Mouse (Mus musculus) heart, embryonic 15.5 days (tissue): ENCODE measurements around the gene Gfer. TPM values are rescaled to one million over a fixed set of nuclear protein-coding genes. Genes with fewer than 3 reads are reported as not detected.
"Not testable (repeated sequence)": the region's sequence is repeated elsewhere in the genome, so short reads cannot be mapped to it uniquely, and the experiment has no call there.

Experiments used
- ATAC-seq: fragments of 200-750 bp; cut with Nextera tagmentation; replicated peaks from 2 replicates; pipeline ENCODE4 v1.8.0; 2017; ENCODE audit warnings: low read depth, moderate TSS enrichment; ENCODE audit not compliant: insufficient number of reproducible peaks, insufficient read depth, low FRiP score
- H3K27ac ChIP-seq: fragments of 300-500 bp; sonication (generic); 2 replicates; pipeline ENCODE4 v1.5.1; 2015; ENCODE audit warnings: mild to moderate bottlenecking, inconsistent platforms
- H3K27me3 ChIP-seq: fragments of 300-500 bp; sonication (generic); 2 replicates; pipeline ENCODE4 v1.6.1; 2015; ENCODE audit warnings: inconsistent platforms
- H3K36me3 ChIP-seq: fragments of 300-500 bp; sonication (generic); 2 replicates; pipeline ENCODE4 v1.6.1; 2015; ENCODE audit warnings: mild to moderate bottlenecking, inconsistent platforms
- H3K4me1 ChIP-seq: fragments of 300-500 bp; sonication (generic); replicated peaks from 2 replicates; pipeline ENCODE4 v1.6.1; 2015; ENCODE audit warnings: inconsistent platforms
- H3K4me2 ChIP-seq: fragments of 300-500 bp; sonication (generic); 2 replicates; pipeline ENCODE4 v1.6.1; 2015; ENCODE audit warnings: inconsistent platforms, mild to moderate bottlenecking, moderate library complexity
- H3K4me3 ChIP-seq: fragments of 300-500 bp; sonication (generic); 2 replicates; pipeline ENCODE4 v1.5.1; 2015; ENCODE audit warnings: mild to moderate bottlenecking, inconsistent platforms
- H3K9ac ChIP-seq: fragments of 300-500 bp; sonication (generic); 2 replicates; pipeline ENCODE4 v1.6.1; 2015; ENCODE audit warnings: mild to moderate bottlenecking, inconsistent platforms
- H3K9me3 ChIP-seq: fragments of 300-500 bp; sonication (generic); replicated peaks from 2 replicates; pipeline ENCODE4 v1.6.1; 2016; ENCODE audit warnings: inconsistent platforms
- WGBS: fragments of 180-500 bp; shearing (Covaris S2); methylation state at CpG from one replicate; pipeline ENCODE4 v1.1.7; 2015; ENCODE audit warnings: mixed read lengths; 5-methylcytosine and 5-hydroxymethylcytosine counted together
- polyA plus RNA-seq: library from polyadenylated mRNA; unstranded; fragments of >200 nt; fragmentation: Nextera tagmentation; extraction: Ambion mirVana; gene quantifications from 2 replicates; pipeline ENCODE4 v1.2.1, GENCODE M21; 2015

Gfer gene
- polyA plus RNA-seq, 1 experiment from 2014 or later, result 26.8 TPM

DNA sequence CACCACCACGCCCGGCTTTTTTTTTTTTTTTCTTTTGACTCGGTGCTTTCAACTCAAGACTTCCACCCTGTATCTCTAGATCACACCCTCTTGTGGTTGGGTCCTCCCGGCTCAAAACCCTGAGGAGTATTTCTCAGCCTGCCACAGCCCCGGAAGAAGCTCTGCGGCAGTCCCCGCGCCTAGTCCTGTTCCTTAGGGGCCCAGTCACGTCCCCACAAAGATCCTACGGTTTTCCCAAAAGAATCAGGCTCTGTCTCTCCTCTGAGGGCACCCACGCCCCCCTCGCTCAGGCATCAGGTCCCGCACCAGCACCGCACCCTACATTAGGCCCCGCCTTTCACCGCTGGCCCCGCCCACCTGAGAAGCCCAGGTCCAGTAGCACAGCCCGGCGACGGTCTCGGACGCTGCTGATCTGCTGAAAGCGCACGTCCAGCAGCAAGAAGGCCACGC is 8.8 kb downstream of the Gfer start:
- H3K27ac ChIP-seq, result no peak overlapping the region
- peak; percentile 56 for ATAC-seq
- peaks cover 20% of the 10 kb centered on the region for H3K4me1 ChIP-seq
- H3K9ac ChIP-seq, result peak overlapping the region; percentile 12; the same call in 1 of the 2 replicates
- peak overlapping the region; percentile 41 for H3K4me3 ChIP-seq
- peaks cover 50% of the 10 kb centered on the region for H3K27me3 ChIP-seq
- peak overlapping the region; percentile 65 for H3K4me2 ChIP-seq
- H3K9me3 ChIP-seq, result no peaks in the 10 kb centered on the region
- WGBS, result 3% methylated on average over 25 of the region's 25 CpGs
- H3K36me3 ChIP-seq, result peaks cover 4% of the 10 kb centered on the region; the same call in 1 of the 2 replicates

- no peak for ATAC-seq
- no peak overlapping the region for H3K9ac ChIP-seq
- H3K27ac ChIP-seq, result no peak overlapping the region
- H3K27me3 ChIP-seq, result peaks cover 50% of the 10 kb centered on the region
- WGBS, result 28% methylated on average over 16 of the region's 16 CpGs
- H3K4me2 ChIP-seq, result peak overlapping the region; percentile 33
- H3K9me3 ChIP-seq, result no peaks in the 10 kb centered on the region
- peak overlapping the region; percentile 18 for H3K4me3 ChIP-seq
- peaks cover 10% of the 10 kb centered on the region for H3K36me3 ChIP-seq
- peaks cover 20% of the 10 kb centered on the region for H3K4me1 ChIP-seq
Observed at GRCm38 (mm10) chr17:24686514-24686913, 9.4 kb downstream of the Gfer start.

GRCm38 (mm10) chr17:24677500-24678080 is 18.4 kb downstream of the Gfer start:
- WGBS, result 90% methylated on average over 24 of the region's 24 CpGs
- ATAC-seq, result no peak

DNA sequence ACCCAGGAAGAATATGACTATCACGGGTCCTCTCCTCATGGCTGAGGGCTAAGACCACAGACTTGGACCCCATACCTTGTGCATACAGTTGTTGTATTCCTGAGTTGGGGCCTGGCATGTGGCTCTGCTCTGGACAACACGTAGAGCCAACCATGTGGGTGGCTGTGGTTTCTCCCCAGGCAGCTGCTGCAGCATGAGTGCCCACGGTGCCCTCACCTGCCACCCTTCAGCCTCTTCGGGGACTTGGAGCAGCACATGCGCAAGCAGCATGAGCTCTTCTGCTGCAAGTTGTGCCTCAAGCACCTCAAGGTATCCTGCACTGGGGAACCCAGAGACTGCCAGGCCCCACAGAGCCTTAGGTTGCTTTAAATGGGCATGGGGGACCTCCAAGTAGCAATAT is 19.1 kb downstream of the Gfer start:
- H3K36me3 ChIP-seq, result peaks cover 52% of the 10 kb centered on the region
- no peak overlapping the region for H3K27ac ChIP-seq
- H3K4me1 ChIP-seq, result peaks cover 18% of the 10 kb centered on the region
- 91% methylated on average over 5 of the region's 5 CpGs for WGBS
- H3K4me2 ChIP-seq, result no peak overlapping the region
- no peaks in the 10 kb centered on the region for H3K9me3 ChIP-seq
- H3K27me3 ChIP-seq, result no peaks in the 10 kb centered on the region
- no peak overlapping the region for H3K4me3 ChIP-seq
- H3K9ac ChIP-seq, result no peak overlapping the region
- no peak for ATAC-seq

More at GRCm38 (mm10) chr17:24677500-24678080, 18.4 kb downstream of the Gfer start:
- Histone ChIP-seq H3K4me3 (no peak overlapping the region), H3K36me3 (peaks cover 59% of the 10 kb centered on the region), H3K9ac (no peak overlapping the region), H3K27me3 (no peaks in the 10 kb centered on the region), H3K4me2 (no peak overlapping the region), H3K9me3 (no peaks in the 10 kb centered on the region), H3K4me1 (peaks cover 12% of the 10 kb centered on the region), H3K27ac (no peak overlapping the region)

GRCm38 (mm10) chr17:24676187-24676586 is 19.8 kb downstream of the Gfer start:
- Histone ChIP-seq H3K9me3 (no peaks in the 10 kb centered on the region), H3K27ac (no peak overlapping the region), H3K4me1 (peaks cover 24% of the 10 kb centered on the region), H3K27me3 (no peaks in the 10 kb centered on the region), H3K4me2 (no peak overlapping the region), H3K9ac (no peak overlapping the region), H3K4me3 (no peak overlapping the region), H3K36me3 (peaks cover 46% of the 10 kb centered on the region)
- ATAC-seq, result no peak
- 57% methylated on average over 2 of the region's 2 CpGs for WGBS

DNA sequence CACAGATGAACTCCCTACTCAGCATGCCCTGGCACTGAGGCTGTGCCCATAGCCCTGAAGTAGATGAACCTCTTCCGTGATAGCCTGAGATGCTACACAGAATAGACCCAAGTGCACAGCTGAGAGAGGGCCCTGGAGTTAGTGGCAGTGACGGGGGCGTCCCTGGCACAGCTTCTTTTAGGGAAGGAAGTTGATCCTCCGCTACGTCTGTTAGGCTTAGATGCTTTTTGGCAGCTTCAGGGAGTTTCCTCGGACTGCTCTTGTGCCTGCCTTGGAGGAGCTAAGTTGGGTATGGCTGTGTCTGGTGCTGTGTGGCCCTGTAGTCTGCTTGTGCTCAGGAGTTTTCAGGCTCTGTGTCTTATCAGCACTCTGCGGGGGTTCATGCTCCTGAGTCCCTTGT is 21.7 kb downstream of the Gfer start:
- 53% methylated on average over 7 of the region's 7 CpGs for WGBS
- peaks cover 28% of the 10 kb centered on the region for H3K36me3 ChIP-seq
- no peaks in the 10 kb centered on the region for H3K9me3 ChIP-seq
- H3K4me2 ChIP-seq, result no peak overlapping the region
- H3K4me1 ChIP-seq, result peaks cover 35% of the 10 kb centered on the region
- H3K4me3 ChIP-seq, result no peak overlapping the region
- no peaks in the 10 kb centered on the region for H3K27me3 ChIP-seq
- H3K9ac ChIP-seq, result 0 out of 2 replicates have a peak overlapping the region, but pooled peaks have one; percentile 4
- H3K27ac ChIP-seq, result no peak overlapping the region
- ATAC-seq, result no peak

- no peak for ATAC-seq
- WGBS, result 31% methylated on average over 5 of the region's 5 CpGs
- Histone ChIP-seq H3K9ac (no peak overlapping the region), H3K4me3 (no peak overlapping the region), H3K27ac (0 out of 2 replicates have a peak overlapping the region, but pooled peaks have one; percentile 2), H3K9me3 (no peaks in the 10 kb centered on the region), H3K4me2 (peak overlapping the region; percentile 14), H3K27me3 (no peaks in the 10 kb centered on the region), H3K36me3 (peaks cover 6% of the 10 kb centered on the region), H3K4me1 (peaks cover 42% of the 10 kb centered on the region)
Observed at GRCm38 (mm10) chr17:24672141-24672540, 23.8 kb downstream of the Gfer start.

GRCm38 (mm10) chr17:24671346-24671745 is 24.6 kb downstream of the Gfer start:
- Histone ChIP-seq H3K9ac (no peak overlapping the region), H3K27ac (no peak overlapping the region), H3K4me2 (peak overlapping the region; percentile 74), H3K4me1 (peaks cover 42% of the 10 kb centered on the region), H3K36me3 (no peaks in the 10 kb centered on the region), H3K9me3 (no peaks in the 10 kb centered on the region), H3K4me3 (peak overlapping the region; percentile 79; the same call in 1 of the 2 replicates), H3K27me3 (no peaks in the 10 kb centered on the region)
- WGBS, result 56% methylated on average over 5 of the region's 5 CpGs
- ATAC-seq, result no peak

DNA sequence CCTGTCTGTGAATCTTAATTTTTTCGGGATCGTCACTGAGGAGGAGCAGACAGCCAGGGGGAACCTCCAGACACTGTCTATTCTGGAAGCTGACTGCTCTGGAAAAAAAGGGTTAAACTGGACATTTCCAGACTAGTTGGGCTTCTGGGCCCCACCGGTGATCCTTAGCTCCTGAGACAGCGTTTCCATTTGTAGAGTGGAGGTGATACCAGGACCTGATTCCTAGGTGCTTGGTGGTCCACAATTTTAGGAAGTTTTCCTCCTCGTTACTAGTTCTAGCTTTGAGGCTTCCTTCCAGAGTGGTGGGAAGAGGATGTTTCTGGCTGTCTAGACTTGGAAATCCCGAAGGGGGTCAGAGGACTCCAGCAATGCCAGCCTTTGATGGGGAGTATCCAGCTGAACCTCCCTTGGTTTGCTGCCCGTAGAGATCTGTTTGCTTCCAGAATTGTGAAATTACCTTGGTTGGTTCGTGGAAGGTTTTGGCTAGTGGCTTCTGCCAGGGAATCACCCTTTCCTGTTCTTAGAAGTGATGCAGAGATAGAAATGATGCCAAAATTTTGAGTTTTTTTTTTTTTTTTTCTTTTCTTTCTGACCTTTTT is 25.6 kb downstream of the Gfer start:
- Histone ChIP-seq H3K9me3 (no peaks in the 10 kb centered on the region), H3K36me3 (no peaks in the 10 kb centered on the region), H3K27ac (peak overlapping the region; percentile 82), H3K4me1 (peaks cover 36% of the 10 kb centered on the region), H3K4me3 (peak overlapping the region; percentile 79), H3K4me2 (peak overlapping the region; percentile 74), H3K27me3 (peaks cover 4% of the 10 kb centered on the region; the same call in 1 of the 2 replicates), H3K9ac (peak overlapping the region; percentile 96)
- 14% methylated on average over 8 of the region's 8 CpGs for WGBS
- ATAC-seq, result no peak

GRCm38 (mm10) chr17:24669545-24670245 is 26.3 kb downstream of the Gfer start, which contains the start of gene Zfp598:
Zfp598 (plus strand) TSS chr17:24669687.
- no peaks in the 10 kb centered on the region for H3K9me3 ChIP-seq
- peak within 1 kb of the TSS; percentile 96 for H3K9ac ChIP-seq
- peaks cover 4% of the 10 kb centered on the region; the same call in 1 of the 2 replicates for H3K27me3 ChIP-seq
- H3K4me1 ChIP-seq, result peaks cover 36% of the 10 kb centered on the region
- peak; percentile 99 for ATAC-seq
- WGBS, result under 1% methylated on average over 80 of the region's 80 CpGs
- no peaks in the 10 kb centered on the region for H3K36me3 ChIP-seq
- H3K4me3 ChIP-seq, result peak within 1 kb of the TSS; percentile 79
- peak within 1 kb of the TSS; percentile 82 for H3K27ac ChIP-seq
- H3K4me2 ChIP-seq, result peak within 1 kb of the TSS; percentile 74

DNA sequence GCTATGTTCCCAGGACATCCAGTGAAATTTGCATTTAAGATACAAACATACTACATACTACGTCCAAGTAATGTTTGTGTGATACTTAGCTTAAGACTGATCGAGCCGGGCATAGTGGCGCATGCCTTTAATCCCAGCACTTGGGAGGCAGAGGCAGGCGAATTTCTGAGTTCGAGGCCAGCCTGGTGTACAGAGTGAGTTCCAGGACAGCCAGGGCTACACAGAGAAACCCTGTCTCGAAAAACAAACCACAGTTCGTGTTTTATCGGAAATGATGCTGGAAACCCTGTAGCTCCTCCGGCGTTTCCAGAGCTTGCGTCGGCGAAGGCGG is 26.8 kb downstream of the Gfer start:
- peaks cover 36% of the 10 kb centered on the region for H3K4me1 ChIP-seq
- not testable (repeated sequence) for ATAC-seq, H3K9me3 ChIP-seq, H3K27me3 ChIP-seq, H3K36me3 ChIP-seq
- peak overlapping the region; percentile 82 for H3K27ac ChIP-seq
- peak overlapping the region; percentile 79 for H3K4me3 ChIP-seq
- 8% methylated on average over 15 of the region's 15 CpGs for WGBS
- peak overlapping the region; percentile 74 for H3K4me2 ChIP-seq
- peak overlapping the region; percentile 96 for H3K9ac ChIP-seq
